Mouse (Mus musculus) retina, postnatal 1 day (tissue): ENCODE results near the gene Pex5l.

Experiments
- DNase-seq: peaks from one replicate; pipeline ENCODE4 v3.0.0-alpha.2; 2012

The Pex5l gene

GRCm38 (mm10) chr3:33142901-33143461 is at the start of gene Pex5l:
TSS of gene Pex5l (minus strand) at chr3:33143247.
- DNase-seq, result peak; percentile 89

GRCm38 (mm10) chr3:33165186-33165585 is 22.1 kb upstream of the Pex5l start:
- DNase-seq, result no peak

- peak; percentile 19 for DNase-seq
Measured at GRCm38 (mm10) chr3:33163821-33164220, 20.8 kb upstream of the Pex5l start.

GRCm38 (mm10) chr3:33143592-33143991 is 545 bp upstream of the Pex5l start:
- DNase-seq, result no peak

GRCm38 (mm10) chr3:33142398-33142797 is 649 bp downstream of the Pex5l start:
- no peak for DNase-seq

GRCm38 (mm10) chr3:33129944-33130343 is 13.1 kb downstream of the Pex5l start:
- DNase-seq, result no peak

- DNase-seq, result no peak
Measured at GRCm38 (mm10) chr3:33124796-33125195, 18.3 kb downstream of the Pex5l start.

GRCm38 (mm10) chr3:33105785-33106184 is 37.3 kb downstream of the Pex5l start:
- DNase-seq, result no peak

- no peak for DNase-seq
Measured at GRCm38 (mm10) chr3:33103501-33103900, 39.5 kb downstream of the Pex5l start.

GRCm38 (mm10) chr3:33098550-33099295 is 44.3 kb downstream of the Pex5l start:
- no peak for DNase-seq

GRCm38 (mm10) chr3:33093646-33094045 is 49.4 kb downstream of the Pex5l start:
- no peak for DNase-seq

GRCm38 (mm10) chr3:33090001-33090400 is 53.0 kb downstream of the Pex5l start:
- DNase-seq, result peak; percentile 50

- DNase-seq, result no peak
Measured at GRCm38 (mm10) chr3:33089470-33089869, 53.6 kb downstream of the Pex5l start.

GRCm38 (mm10) chr3:33088276-33088675 is 54.8 kb downstream of the Pex5l start:
- no peak for DNase-seq

- peak; percentile 47 for DNase-seq
Measured at GRCm38 (mm10) chr3:33082806-33083338, 60.2 kb downstream of the Pex5l start.

- DNase-seq, result no peak
Measured at GRCm38 (mm10) chr3:33081793-33082192, 61.3 kb downstream of the Pex5l start.

GRCm38 (mm10) chr3:33079658-33080057 is 63.4 kb downstream of the Pex5l start:
- no peak for DNase-seq

GRCm38 (mm10) chr3:33079171-33079570 is 63.9 kb downstream of the Pex5l start:
- no peak for DNase-seq

GRCm38 (mm10) chr3:33075696-33076095 is 67.4 kb downstream of the Pex5l start:
- DNase-seq, result no peak

GRCm38 (mm10) chr3:33074266-33074981 is 68.6 kb downstream of the Pex5l start:
- peak; percentile 61 for DNase-seq

GRCm38 (mm10) chr3:33073905-33074265 is 69.2 kb downstream of the Pex5l start:
- DNase-seq, result no peak

- DNase-seq, result no peak
Measured at GRCm38 (mm10) chr3:33070771-33071170, 72.3 kb downstream of the Pex5l start.

- DNase-seq, result no peak
Measured at GRCm38 (mm10) chr3:33068146-33068545, 74.9 kb downstream of the Pex5l start.

GRCm38 (mm10) chr3:33063590-33063989 is 79.5 kb downstream of the Pex5l start:
- no peak for DNase-seq
